Mouse (Mus musculus) CH12.LX (cell line): Measurements from ENCODE around the gene Kcnj4.

ENCODE experiments used
- CTCF ChIP-seq, 2 experiments: IDR thresholded peaks in 1 of 2; conservative IDR thresholded peaks in 1 of 2; 2 replicates each; pipeline ENCODE4 v1.5.1; 2011 to 2012; ENCODE audit warnings: low read depth in 2 of 2, low read length in 2 of 2, improper control_type of control experiment in 1 of 2, inconsistent platforms in 1 of 2, mild to moderate bottlenecking in 1 of 2, moderate library complexity in 1 of 2
- ETS1 ChIP-seq: conservative IDR thresholded peaks from 2 replicates; pipeline ENCODE4 v1.6.1; 2012; ENCODE audit warnings: low read depth, mild to moderate bottlenecking, inconsistent platforms, low read length, improper control_type of control experiment, moderate library complexity
- POLR2A ChIP-seq: IDR thresholded peaks from 2 replicates; pipeline ENCODE4 v1.6.1; 2011; ENCODE audit warnings: low read depth, mild to moderate bottlenecking, improper control_type of control experiment, low read length
- ZKSCAN1 ChIP-seq: IDR thresholded peaks from 2 replicates; pipeline ENCODE4 v1.6.1; 2012; ENCODE audit warnings: low read depth, inconsistent platforms, low read length, improper control_type of control experiment, borderline replicate concordance

GRCm38 (mm10) chr15:79443856-79444410 is 61.1 kb downstream of the Kcnj4 start:
- TF ChIP-seq ZKSCAN1 (no peak), CTCF (conservative IDR thresholded peaks at IDR 0.05 in 1 of 2, IDR thresholded peaks at IDR 0.05 in 1 of 2; ENCODE audit: low read depth in 2 of 2, low read length in 2 of 2) (no peak), ETS1 (no peak), POLR2A (no peak)
